Mouse (Mus musculus) E14TG2a.4 (cell line): ENCODE measurements around the gene Psg16.

Experiments
- CTCF ChIP-seq: conservative IDR thresholded peaks from 2 replicates; pipeline ENCODE4 v1.5.1; 2014; ENCODE audit warnings: low read length
- NANOG ChIP-seq: IDR thresholded peaks from 2 replicates; pipeline ENCODE4 v1.6.1; 2014; ENCODE audit warnings: borderline replicate concordance, low read length, mixed read lengths

GRCm38 (mm10) chr7:17025896-17026622, 47.8 kb upstream of the Psg16 start:
- TF ChIP-seq CTCF (no peak), NANOG (no peak)
